Mouse (Mus musculus) embryonic facial prominence, embryonic 12.5 days (tissue): Measurements from ENCODE around the gene Olfr332. TPM values are rescaled to one million over a fixed set of nuclear protein-coding genes. Genes with fewer than 3 reads are reported as not detected.

Source experiments
- polyA plus RNA-seq: library from polyadenylated mRNA; unstranded; fragments of >200 nt; fragmentation: Nextera tagmentation; extraction: Ambion mirVana; gene quantifications from 2 replicates; pipeline ENCODE4 v1.2.1, GENCODE M21; 2016

Olfr332 gene
- polyA plus RNA-seq, 1 experiment from 2014 or later: not detected

Other genes starting within 250 kb of the Olfr332 start
- gene 4930438A08Rik, start 217.8 kb downstream of the Olfr332 start, polyA plus RNA-seq: 0.08 TPM in 1 of 2 replicates, not detected in the other
- gene Zfp692, start 185.5 kb downstream of the Olfr332 start, polyA plus RNA-seq: 27.4 and 29.7 TPM in 2 replicates
- 38.7 and 40.8 TPM in 2 replicates for gene Zfp672, start 162.2 kb downstream of the Olfr332 start, polyA plus RNA-seq
- gene Sh3bp5l, start 161.8 kb downstream of the Olfr332 start, polyA plus RNA-seq: 38.2 and 40.6 TPM in 2 replicates
- not detected in 2 replicates for gene Lypd8, start 113.5 kb downstream of the Olfr332 start, polyA plus RNA-seq
- gene 1810065E05Rik, start 71.4 kb downstream of the Olfr332 start, polyA plus RNA-seq: not detected in 2 replicates
- gene Gm12253, start 60.0 kb downstream of the Olfr332 start, polyA plus RNA-seq: not detected in 2 replicates
- gene Lypd9, start 39.6 kb downstream of the Olfr332 start, polyA plus RNA-seq: not detected in 2 replicates
- gene Olfr30, start 30.3 kb downstream of the Olfr332 start, polyA plus RNA-seq: not detected in 2 replicates
- not detected in 2 replicates for gene Olfr331, start 10.0 kb upstream of the Olfr332 start, polyA plus RNA-seq
- not detected in 2 replicates for gene Olfr330, start 42.3 kb upstream of the Olfr332 start, polyA plus RNA-seq
- gene Olfr329-ps, start 53.9 kb upstream of the Olfr332 start, polyA plus RNA-seq: not detected in 2 replicates
- gene Olfr328, start 63.1 kb upstream of the Olfr332 start, polyA plus RNA-seq: 0.08 TPM in 1 of 2 replicates, not detected in the other
- not detected in 2 replicates for gene Olfr224, start 78.0 kb upstream of the Olfr332 start, polyA plus RNA-seq
- not detected in 2 replicates for gene Olfr325, start 85.2 kb upstream of the Olfr332 start, polyA plus RNA-seq
- not detected in 2 replicates for gene Olfr324, start 102.6 kb upstream of the Olfr332 start, polyA plus RNA-seq
- not detected in 2 replicates for gene 2210407C18Rik, start 123.5 kb upstream of the Olfr332 start, polyA plus RNA-seq
- gene Olfr323, start 137.9 kb upstream of the Olfr332 start, polyA plus RNA-seq: not detected in 2 replicates
- 0.26 and 0.60 TPM in 2 replicates for gene Trim58, start 147.9 kb upstream of the Olfr332 start, polyA plus RNA-seq
- gene Olfr322, start 166.2 kb upstream of the Olfr332 start, polyA plus RNA-seq: not detected in 2 replicates
- gene Olfr320, start 188.5 kb upstream of the Olfr332 start, polyA plus RNA-seq: not detected in 2 replicates
- gene Olfr319, start 206.6 kb upstream of the Olfr332 start, polyA plus RNA-seq: not detected in 2 replicates
- not detected in 2 replicates for gene Olfr318, start 231.5 kb upstream of the Olfr332 start, polyA plus RNA-seq
- not detected in 2 replicates for gene Olfr317, start 246.7 kb upstream of the Olfr332 start, polyA plus RNA-seq